Mouse (Mus musculus): ENCODE measurements around the gene Uncx. TPM values are rescaled to one million over a fixed set of nuclear protein-coding genes. Genes with fewer than 3 reads are reported as not detected.
A peak's percentile ranks its signal among the peaks of the same experiment; 100 is the strongest.

Uncx gene
- polyA plus RNA-seq, 1 experiment from 2014 or later: 0.50 TPM

DNA sequence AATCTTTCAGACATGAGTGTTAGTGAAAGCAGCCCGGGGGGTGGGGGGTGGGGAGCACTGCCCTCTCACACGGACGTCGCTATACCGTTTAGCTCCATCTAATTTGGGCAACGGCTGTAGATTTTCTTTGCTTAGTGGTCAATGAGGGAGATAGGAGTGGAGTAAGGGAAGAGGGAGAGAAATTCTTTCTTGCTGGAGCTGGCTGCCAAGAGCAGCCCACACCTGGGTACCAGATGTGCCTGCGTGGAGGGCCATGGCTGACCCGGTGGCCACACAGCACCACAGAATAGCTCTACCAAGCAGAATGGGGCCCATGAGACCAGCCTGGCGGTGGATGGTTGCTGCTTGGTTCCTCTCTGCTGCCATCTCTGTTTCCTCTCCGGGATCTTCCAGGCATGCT lies 21.3 kb upstream of the Uncx start:
- H3K27ac ChIP-seq: peak overlapping the region; percentile 84
- H3K4me3 ChIP-seq: 0 out of 2 replicates have a peak overlapping the region, but pooled peaks have one; percentile 11
- WGBS: 40% methylated on average over 10 of the region's 10 CpGs
- H3K36me3 ChIP-seq: no peaks in the 10 kb centered on the region
- peak; percentile 79 for DNase-seq (ENCODE audit: low spot score)
- H3K4me1 ChIP-seq: peaks cover 21% of the 10 kb centered on the region
- peaks cover 17% of the 10 kb centered on the region for H3K27me3 ChIP-seq (ENCODE audit: low read depth, poor library complexity, severe bottlenecking)
- no peaks in the 10 kb centered on the region for H3K9me3 ChIP-seq (replicated peaks)

DNA sequence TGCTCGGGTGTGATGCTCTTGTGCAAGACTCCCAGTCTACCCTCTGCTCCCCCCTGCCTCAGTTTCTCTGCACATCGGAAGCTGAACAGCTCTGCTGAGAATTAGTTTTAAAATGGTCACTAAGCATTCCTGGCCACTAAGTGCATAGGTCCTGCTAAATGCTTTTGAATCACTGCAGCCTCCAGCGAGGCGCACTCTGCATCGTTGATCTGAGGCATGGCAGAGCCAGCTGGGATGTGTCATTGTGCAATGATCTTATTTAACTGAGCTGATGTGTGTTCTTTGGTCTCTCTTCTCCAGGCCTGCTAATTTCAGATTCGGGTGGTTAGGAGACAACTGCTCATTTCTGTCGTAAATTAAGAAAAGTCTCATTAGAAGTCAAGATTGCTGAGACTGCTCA lies 14.4 kb upstream of the Uncx start:
- H3K4me3 ChIP-seq: no peak overlapping the region
- H3K9me3 ChIP-seq (replicated peaks): no peaks in the 10 kb centered on the region
- no peaks in the 10 kb centered on the region for H3K4me1 ChIP-seq
- no peaks in the 10 kb centered on the region for H3K36me3 ChIP-seq
- H3K27me3 ChIP-seq (ENCODE audit: low read depth, poor library complexity, severe bottlenecking): peaks cover 75% of the 10 kb centered on the region
- H3K27ac ChIP-seq: no peak overlapping the region
- DNase-seq (ENCODE audit: low spot score): no peak
- WGBS: 68% methylated on average over 7 of the region's 7 CpGs

DNA sequence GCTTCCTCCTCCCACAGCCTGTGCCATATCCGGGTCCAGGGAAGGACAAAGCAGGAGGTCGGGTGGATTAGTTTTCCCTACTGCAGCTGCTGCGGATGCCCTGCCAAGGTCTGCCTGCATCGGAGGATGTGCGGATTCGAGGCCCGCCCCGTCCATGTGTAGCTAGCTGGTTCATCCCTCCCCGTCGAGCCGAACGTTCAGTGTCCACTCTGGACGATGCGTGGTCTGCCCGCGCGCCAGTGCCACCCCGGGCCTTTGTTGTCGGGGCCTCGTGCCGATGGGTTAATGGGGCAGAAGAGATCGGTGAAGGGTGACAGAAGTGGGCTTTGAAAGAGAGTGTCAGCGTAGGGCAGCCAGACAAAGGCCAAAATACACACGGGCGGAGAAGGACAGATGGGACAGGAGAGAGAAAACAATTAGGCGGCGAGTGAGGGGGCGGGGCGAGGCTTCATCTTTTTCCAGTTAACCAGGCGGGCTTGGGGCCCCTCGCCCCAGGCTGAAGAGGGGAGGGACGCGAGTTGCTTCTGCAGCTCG lies 7.8 kb upstream of the Uncx start:
- Histone ChIP-seq H3K9me3 (replicated peaks) (no peaks in the 10 kb centered on the region), H3K4me1 (peaks cover 14% of the 10 kb centered on the region), H3K27me3 (ENCODE audit: low read depth, poor library complexity, severe bottlenecking) (peaks cover 95% of the 10 kb centered on the region), H3K27ac (no peak overlapping the region), H3K36me3 (no peaks in the 10 kb centered on the region), H3K4me3 (peak overlapping the region; percentile 32)
- WGBS: 1% methylated on average over 34 of the region's 34 CpGs
- peak; percentile 54 for DNase-seq (ENCODE audit: low spot score)

DNA sequence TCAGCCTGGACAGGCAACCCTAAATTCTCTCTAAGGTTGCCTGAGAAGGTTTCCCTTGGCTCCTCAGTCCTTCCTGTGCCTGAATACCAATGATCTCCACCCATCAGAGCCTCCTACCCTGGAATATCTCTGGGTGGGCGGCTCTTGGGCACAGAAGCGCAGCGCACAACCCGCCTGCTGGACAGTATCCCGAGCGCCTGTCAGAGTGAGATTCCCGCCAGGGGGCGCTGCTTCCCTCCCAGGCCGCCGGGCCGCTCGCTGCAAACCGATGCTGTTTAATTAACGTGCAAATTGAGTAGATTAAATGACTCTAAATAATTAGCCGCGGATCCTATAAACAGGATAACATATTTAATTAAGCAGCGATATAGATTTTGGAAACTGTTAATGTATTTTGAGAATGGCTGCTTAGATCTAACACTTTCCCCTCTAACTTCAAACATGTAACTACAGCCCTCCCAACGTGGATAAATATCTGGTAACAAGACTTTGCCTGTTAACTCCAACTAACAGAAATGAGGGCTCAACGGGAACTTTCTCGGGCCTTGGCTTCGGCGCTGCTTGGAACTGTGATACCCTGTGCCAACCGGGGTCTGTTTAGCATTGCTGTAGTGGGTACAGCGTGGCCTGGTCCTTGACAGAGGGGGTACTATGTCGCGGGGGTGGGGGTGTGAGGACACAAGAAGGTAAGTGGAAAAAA lies 6.9 kb upstream of the Uncx start:
- Histone ChIP-seq H3K4me3 (no peak overlapping the region; the same call in 1 of the 2 replicates), H3K27ac (no peak overlapping the region), H3K9me3 (replicated peaks) (no peaks in the 10 kb centered on the region), H3K27me3 (ENCODE audit: low read depth, poor library complexity, severe bottlenecking) (peaks cover 98% of the 10 kb centered on the region), H3K36me3 (no peaks in the 10 kb centered on the region), H3K4me1 (peaks cover 21% of the 10 kb centered on the region)
- WGBS: 1% methylated on average over 26 of the region's 26 CpGs
- DNase-seq (ENCODE audit: low spot score): peak; percentile 92

DNA sequence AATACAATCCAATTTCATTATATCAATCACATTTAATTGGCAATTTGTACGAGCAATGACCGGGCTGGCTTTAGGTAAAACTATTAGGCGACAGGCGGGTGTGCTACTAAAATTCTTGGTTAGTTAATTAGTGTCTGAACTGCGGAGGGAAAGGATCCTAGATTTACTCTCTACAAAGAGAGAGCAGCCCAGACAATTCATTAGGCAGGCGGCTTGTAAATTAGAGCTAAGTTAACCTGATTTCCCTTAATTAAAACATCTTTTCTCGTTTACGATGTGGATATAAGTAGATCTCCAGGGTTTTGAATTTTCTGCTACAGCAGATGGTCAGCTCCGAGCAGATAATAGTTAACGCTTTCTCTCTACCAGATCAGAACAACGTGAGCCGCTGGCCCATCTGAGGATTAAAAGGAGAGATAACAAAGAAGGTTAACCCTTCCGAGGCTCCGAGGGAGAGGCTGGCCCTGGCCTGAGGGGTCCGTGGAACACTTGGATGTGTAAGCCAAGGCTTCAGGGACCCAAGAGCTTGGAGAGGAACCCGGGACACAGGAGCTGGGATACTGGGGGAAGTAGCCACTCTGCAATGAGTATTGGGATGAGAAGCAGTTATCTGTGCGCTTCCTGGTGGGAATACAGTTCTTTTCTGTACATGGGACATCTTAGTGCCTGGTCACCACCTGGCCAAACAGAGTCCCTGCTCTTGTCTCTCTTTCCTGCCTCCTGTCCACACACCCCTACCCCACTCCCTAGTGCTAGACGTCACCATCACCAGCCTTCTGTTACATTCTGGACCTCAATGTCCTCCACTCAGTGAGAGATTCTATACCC lies 6.2 kb upstream of the Uncx start:
- no peaks in the 10 kb centered on the region for H3K36me3 ChIP-seq
- DNase-seq (ENCODE audit: low spot score): peak; percentile 52
- H3K4me3 ChIP-seq: no peak overlapping the region
- H3K4me1 ChIP-seq: peaks cover 26% of the 10 kb centered on the region
- 1% methylated on average over 18 of the region's 18 CpGs for WGBS
- H3K27me3 ChIP-seq (ENCODE audit: low read depth, poor library complexity, severe bottlenecking): peaks cover 99% of the 10 kb centered on the region
- no peak overlapping the region for H3K27ac ChIP-seq
- H3K9me3 ChIP-seq (replicated peaks): no peaks in the 10 kb centered on the region

DNA sequence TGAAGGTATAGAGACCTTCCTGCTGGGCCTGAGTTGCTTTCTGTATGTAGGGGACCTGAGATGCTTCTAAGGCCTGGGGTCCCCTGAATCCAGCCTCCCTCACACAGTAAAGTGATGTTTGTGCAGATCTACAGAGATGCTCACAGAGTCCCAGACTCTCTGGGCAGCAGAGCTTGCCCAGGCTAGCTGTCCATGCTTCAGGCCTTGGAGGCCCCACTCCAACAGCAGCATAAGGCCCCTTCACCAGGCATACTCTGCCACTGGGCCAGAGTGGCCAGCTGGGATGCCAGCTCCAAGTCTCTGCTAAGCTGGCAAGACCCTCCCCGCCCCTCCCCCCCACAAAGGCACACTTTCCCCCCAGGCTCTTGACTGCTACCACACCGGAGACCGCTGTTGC lies 5.6 kb upstream of the Uncx start:
- H3K4me1 ChIP-seq: peaks cover 26% of the 10 kb centered on the region
- DNase-seq (ENCODE audit: low spot score): peak; percentile 49
- no peaks in the 10 kb centered on the region for H3K9me3 ChIP-seq (replicated peaks)
- H3K27ac ChIP-seq: no peak overlapping the region
- no peaks in the 10 kb centered on the region for H3K36me3 ChIP-seq
- 3% methylated on average over 3 of the region's 3 CpGs for whole genome bisulfite sequencing
- H3K27me3 ChIP-seq (ENCODE audit: low read depth, poor library complexity, severe bottlenecking): peaks cover 99% of the 10 kb centered on the region
- H3K4me3 ChIP-seq: no peak overlapping the region

DNA sequence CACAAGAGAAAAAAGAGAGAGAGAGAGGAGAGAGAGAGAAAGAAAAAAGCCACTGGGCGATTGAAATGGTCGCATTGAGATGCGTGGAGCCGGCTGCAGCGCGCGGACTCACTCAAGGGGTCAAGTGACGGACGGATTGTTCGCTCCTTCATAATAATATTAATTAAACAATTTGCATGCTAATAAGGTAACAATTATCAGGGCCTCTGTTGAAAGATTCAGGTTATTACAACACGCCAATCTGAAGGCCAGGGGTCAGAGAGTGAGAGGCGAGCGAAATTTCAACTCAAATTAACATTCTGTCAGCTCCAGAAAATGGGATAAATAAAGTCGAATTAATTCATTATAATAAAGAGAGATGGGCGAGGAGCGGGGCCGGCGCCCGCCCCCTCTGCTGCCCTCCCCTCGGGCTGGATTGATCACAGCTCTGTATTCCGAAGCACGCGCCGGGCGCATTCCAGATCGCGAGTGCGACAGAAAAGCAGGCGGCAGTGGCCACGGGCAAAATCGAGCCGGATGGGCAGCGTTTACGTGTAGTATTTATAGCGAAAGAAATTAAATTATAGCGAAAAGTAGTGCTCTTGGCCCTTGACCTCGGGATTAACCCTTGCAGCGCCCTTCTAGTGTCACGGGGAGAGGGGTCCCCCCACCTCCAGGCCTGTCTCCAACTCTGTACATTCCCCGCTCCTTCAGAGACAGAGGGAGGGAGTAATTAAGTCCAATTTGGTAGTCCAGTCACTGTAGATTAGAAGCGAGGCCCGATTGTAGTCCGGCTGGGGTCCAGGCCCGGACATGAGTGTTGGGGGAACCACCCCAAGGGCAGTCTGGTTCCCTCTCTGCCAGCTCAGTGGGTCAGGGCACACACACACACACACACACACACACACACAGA lies 1.9 kb upstream of the Uncx start:
- Histone ChIP-seq H3K27ac (no peak overlapping the region), H3K4me1 (peaks cover 34% of the 10 kb centered on the region), H3K27me3 (ENCODE audit: low read depth, poor library complexity, severe bottlenecking) (peaks cover 100% of the 10 kb centered on the region), H3K9me3 (replicated peaks) (no peaks in the 10 kb centered on the region), H3K36me3 (no peaks in the 10 kb centered on the region), H3K4me3 (no peak overlapping the region)
- WGBS: 1% methylated on average over 44 of the region's 44 CpGs
- peak; percentile 69 for DNase-seq (ENCODE audit: low spot score)

DNA sequence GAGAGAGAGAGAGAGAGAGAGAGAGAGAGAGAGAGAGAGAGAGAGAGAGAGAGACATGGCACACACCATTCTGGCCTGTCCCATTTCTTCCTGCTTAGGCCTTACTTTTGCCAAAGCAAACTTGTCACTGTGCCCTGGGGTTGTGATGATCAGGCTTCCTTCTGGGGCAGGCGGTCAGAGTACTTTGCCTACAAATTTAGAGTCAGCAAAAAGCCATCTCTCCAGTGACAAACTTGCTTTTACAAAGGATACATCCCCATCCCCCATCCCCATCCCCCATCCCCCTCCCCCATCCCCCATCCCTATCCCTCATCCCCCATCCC lies 1.3 kb upstream of the Uncx start:
- peaks cover 40% of the 10 kb centered on the region for H3K4me1 ChIP-seq
- 0% methylated on average over 1 of the region's 1 CpGs for WGBS
- H3K9me3 ChIP-seq (replicated peaks): no peaks in the 10 kb centered on the region
- peaks cover 100% of the 10 kb centered on the region for H3K27me3 ChIP-seq (ENCODE audit: low read depth, poor library complexity, severe bottlenecking)
- no peaks in the 10 kb centered on the region for H3K36me3 ChIP-seq
- no peak overlapping the region for H3K4me3 ChIP-seq
- no peak overlapping the region for H3K27ac ChIP-seq
- DNase-seq (ENCODE audit: low spot score): peak; percentile 46

DNA sequence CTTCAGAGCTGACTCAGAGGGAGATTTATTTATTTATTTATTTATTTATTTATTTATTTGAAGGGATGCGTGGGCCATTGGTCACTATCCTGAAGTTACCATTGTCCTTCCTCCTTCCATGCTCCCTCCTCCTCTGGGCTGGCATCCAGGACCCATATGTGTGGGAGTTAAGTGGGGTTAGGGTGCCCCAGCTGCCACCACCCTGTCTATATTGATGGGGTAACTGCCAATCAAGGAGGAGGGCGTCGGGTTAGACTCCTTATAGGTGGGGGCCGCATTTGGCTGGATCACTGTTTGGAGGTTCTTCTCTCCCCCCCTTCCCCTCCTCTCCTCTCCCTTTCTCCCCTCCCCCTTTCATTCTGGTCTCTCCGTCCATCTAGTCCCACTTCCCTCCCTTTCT lies 738 bp upstream of the Uncx start:
- H3K4me1 ChIP-seq: peaks cover 46% of the 10 kb centered on the region
- no peak overlapping the region for H3K27ac ChIP-seq
- peaks cover 100% of the 10 kb centered on the region for H3K27me3 ChIP-seq (ENCODE audit: low read depth, poor library complexity, severe bottlenecking)
- H3K4me3 ChIP-seq: no peak overlapping the region
- H3K9me3 ChIP-seq (replicated peaks): no peaks in the 10 kb centered on the region
- no peak for DNase-seq (ENCODE audit: low spot score)
- no peaks in the 10 kb centered on the region for H3K36me3 ChIP-seq
- WGBS: 2% methylated on average over 5 of the region's 5 CpGs

DNA sequence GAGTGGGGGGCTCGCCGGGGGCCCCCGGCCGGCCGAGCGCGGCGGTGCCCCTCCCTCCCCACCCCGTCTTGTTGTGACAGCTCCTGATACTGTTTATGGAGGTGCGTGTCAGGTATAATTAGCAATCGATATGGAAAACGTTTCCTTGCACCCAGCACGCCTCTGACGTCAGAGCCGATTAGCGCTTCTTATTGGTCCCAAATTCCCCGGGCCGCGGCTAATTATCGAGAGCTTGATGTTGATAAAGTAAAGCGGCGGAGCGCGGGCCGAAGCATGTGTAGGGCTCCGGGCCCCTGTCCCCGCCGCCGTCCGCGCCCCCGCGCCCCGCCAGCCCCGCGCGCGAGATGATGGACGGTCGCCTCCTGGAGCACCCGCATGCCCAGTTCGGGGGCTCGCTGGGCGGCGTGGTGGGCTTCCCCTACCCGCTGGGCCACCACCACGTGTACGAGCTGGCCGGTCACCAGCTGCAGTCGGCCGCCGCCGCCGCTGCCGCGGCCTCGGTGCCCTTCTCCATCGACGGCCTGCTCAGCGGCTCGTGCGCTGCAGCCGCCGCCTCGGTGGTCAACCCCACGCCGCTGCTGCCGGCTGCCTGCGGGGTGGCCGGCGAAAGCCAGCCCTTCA lies 466 bp downstream of the Uncx start:
- Histone ChIP-seq H3K4me1 (peaks cover 47% of the 10 kb centered on the region), H3K9me3 (replicated peaks) (no peaks in the 10 kb centered on the region), H3K27ac (peak overlapping the region; percentile 42; the same call in 1 of the 2 replicates), H3K27me3 (ENCODE audit: low read depth, poor library complexity, severe bottlenecking) (peaks cover 100% of the 10 kb centered on the region), H3K4me3 (peak overlapping the region; percentile 33), H3K36me3 (no peaks in the 10 kb centered on the region)
- WGBS: under 1% methylated on average over 70 of the region's 71 CpGs
- peak; percentile 63 for DNase-seq (ENCODE audit: low spot score)

DNA sequence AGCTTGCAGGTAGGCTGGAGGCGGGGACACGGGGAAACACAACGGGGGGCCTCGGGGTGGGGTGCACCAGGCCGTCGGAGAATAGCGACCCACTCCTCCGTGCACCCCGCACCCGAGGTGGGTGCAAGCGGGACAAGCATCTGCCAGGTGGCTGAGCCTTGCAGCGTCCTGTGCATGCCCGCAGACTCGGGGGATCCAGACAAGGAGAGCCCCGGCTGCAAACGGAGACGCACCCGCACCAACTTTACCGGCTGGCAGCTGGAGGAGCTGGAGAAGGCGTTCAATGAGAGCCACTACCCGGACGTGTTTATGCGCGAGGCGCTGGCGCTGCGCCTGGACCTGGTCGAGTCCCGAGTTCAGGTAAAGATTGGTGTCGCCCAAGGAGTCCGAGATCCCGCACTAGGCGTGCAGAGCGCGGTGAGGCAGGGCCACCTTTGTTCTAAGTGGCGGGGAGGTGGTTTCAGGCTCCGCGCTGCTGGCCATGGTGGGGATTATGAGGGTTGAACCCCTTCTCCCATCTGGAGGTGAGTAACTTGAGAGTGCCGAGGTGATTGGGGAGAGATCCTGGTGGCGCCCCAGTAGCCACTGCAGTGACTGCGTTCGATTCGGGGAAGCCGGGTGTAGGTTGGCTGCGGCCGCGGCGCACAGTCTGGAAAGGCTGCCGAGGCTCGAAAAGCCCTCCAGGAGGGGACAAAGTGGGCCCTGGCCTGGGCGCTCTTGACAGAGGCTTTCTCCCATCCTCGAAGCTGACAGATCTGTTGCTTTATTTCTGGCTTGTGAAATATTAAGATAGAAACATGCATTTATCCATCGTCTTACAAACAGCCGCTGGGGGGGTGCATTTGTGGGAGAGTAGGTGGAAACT lies 1.2 kb downstream of the Uncx start:
- peaks cover 49% of the 10 kb centered on the region for H3K4me1 ChIP-seq
- DNase-seq (ENCODE audit: low spot score): peak; percentile 69
- peak overlapping the region; percentile 42; the same call in 1 of the 2 replicates for H3K27ac ChIP-seq
- H3K4me3 ChIP-seq: peak overlapping the region; percentile 33
- 1% methylated on average over 54 of the region's 54 CpGs for WGBS
- peaks cover 100% of the 10 kb centered on the region for H3K27me3 ChIP-seq (ENCODE audit: low read depth, poor library complexity, severe bottlenecking)
- H3K9me3 ChIP-seq (replicated peaks): no peaks in the 10 kb centered on the region
- no peaks in the 10 kb centered on the region for H3K36me3 ChIP-seq

All from limb, embryonic 10.5 days (tissue).